ENCODE assay signal across 7 mouse cellular contexts in genomic region chr5:116123344-116123743, GRCm38 (mm10). TPM values are rescaled to one million over a fixed set of nuclear protein-coding genes. Genes with fewer than 3 reads are reported as not detected.
DNase-seq lines count a peak whose midpoint lies in the region; ATAC-seq lines count a peak whose summit lies in the region.

No protein-coding gene starts in this region.

- no peaks in the 10 kb centered on the region for H3K9me3 ChIP-seq in hindbrain, embryonic 16.5 days (ENCODE audit: control insufficient read depth, low read length)
- no peaks in the 10 kb centered on the region for H3K9me3 ChIP-seq in midbrain, embryonic 11.5 days (ENCODE audit: control insufficient read depth, low read length)

- no peaks in the 10 kb centered on the region; the same call in 1 of the 2 replicates for H3K27me3 ChIP-seq in hindbrain, embryonic 16.5 days (replicated peaks; ENCODE audit: control insufficient read depth, insufficient read depth, low read length)
- no peaks in the 10 kb centered on the region for H3K27me3 ChIP-seq in midbrain, embryonic 11.5 days (ENCODE audit: control insufficient read depth, insufficient read depth, low read length)

- peak; percentile 82 for DNase-seq in cerebellum, adult 9-10 months
- peak; percentile 52 to 79 for DNase-seq in frontal cortex, postnatal 10 days (ENCODE audit: low spot score in 2 of 2)
- peak; percentile 49 to 66 for DNase-seq in left cerebral cortex, adult 8-10 months (ENCODE audit: low spot score in 2 of 2)
- peak; percentile 98 for DNase-seq in midbrain, embryonic 11.5 days (ENCODE audit: low spot score, missing footprints)
- peak; percentile 66 for DNase-seq in skeletal muscle tissue, adult 2 months (ENCODE audit: low read depth, low spot score)

- H3K4me1 ChIP-seq in hindbrain, embryonic 16.5 days (ENCODE audit: control insufficient read depth, insufficient read depth, low read depth, low read length) = no peaks in the 10 kb centered on the region
- 0 out of 2 replicates have a peak, but pooled peaks cover 2% of the 10 kb centered on the region for H3K4me1 ChIP-seq in midbrain, embryonic 11.5 days (ENCODE audit: control insufficient read depth, insufficient read depth, low read length)

- WGBS in hindbrain, embryonic 16.5 days = 12% methylated on average over 11 of the region's 11 CpGs
- WGBS in midbrain, embryonic 11.5 days = 13% methylated on average over 11 of the region's 11 CpGs

- no peaks in the 10 kb centered on the region for H3K36me3 ChIP-seq in hindbrain, embryonic 16.5 days (ENCODE audit: control insufficient read depth, insufficient read depth, low read length)
- no peaks in the 10 kb centered on the region for H3K36me3 ChIP-seq in midbrain, embryonic 11.5 days (ENCODE audit: control insufficient read depth, insufficient read depth, low read length)

- no peak overlapping the region for H3K27ac ChIP-seq in hindbrain, embryonic 16.5 days (ENCODE audit: low read depth, low read length)
- no peak overlapping the region for H3K27ac ChIP-seq in midbrain, embryonic 11.5 days (ENCODE audit: low read depth, low read length)

- peak; percentile 49 for ATAC-seq in activated CD4-positive, CD25-positive, alpha-beta regulatory T cell, adult 4 months
- ATAC-seq in hindbrain, embryonic 16.5 days = peak; percentile 69
- ATAC-seq in midbrain, embryonic 11.5 days (ENCODE audit: low FRiP score) = peak; percentile 50; the same call in 1 of the 2 replicates

- no peak overlapping the region for H3K4me2 ChIP-seq in hindbrain, embryonic 16.5 days (ENCODE audit: low read length)
- no peak overlapping the region for H3K4me2 ChIP-seq in midbrain, embryonic 11.5 days

- H3K4me3 ChIP-seq in hindbrain, embryonic 16.5 days (ENCODE audit: low read length) = no peak overlapping the region
- H3K4me3 ChIP-seq in midbrain, embryonic 11.5 days (ENCODE audit: low read depth, low read length) = no peak overlapping the region

- H3K9ac ChIP-seq in hindbrain, embryonic 16.5 days (ENCODE audit: low read depth, low read length) = no peak overlapping the region
- H3K9ac ChIP-seq in midbrain, embryonic 11.5 days (ENCODE audit: low read length) = no peak overlapping the region

RNA-seq across cellular contexts. Expression of gene Tmem233, which starts 40.3 kb away (rescaled TPM):
- polyA plus RNA-seq in activated CD4-positive, CD25-positive, alpha-beta regulatory T cell, adult 4 months (2017; shearing (Covaris generic)) = not detected
- polyA plus RNA-seq in hindbrain, embryonic 16.5 days (2015; fragmentation: Nextera tagmentation; extraction: Ambion mirVana) = not detected in 2 replicates
- under 1 TPM in 1 of 4 experiments, not detected in 3; 0.18 TPM for total RNA-seq in left cerebral cortex, adult 8-10 months (2022)
- not detected in 2 replicates for polyA plus RNA-seq in midbrain, embryonic 11.5 days (2014; fragmentation: Nextera tagmentation; extraction: Ambion mirVana)
